Mouse (Mus musculus) forebrain, postnatal 0 days (tissue): Measurements from ENCODE around the gene Rtkn2. TPM values are rescaled to one million over a fixed set of nuclear protein-coding genes. Genes with fewer than 3 reads are reported as not detected.

Source experiments
- ATAC-seq: fragments of 200-750 bp; cut with Nextera tagmentation; 2 replicates; pipeline ENCODE4 v1.8.0; 2017; ENCODE audit warnings: mild to moderate bottlenecking, moderate library complexity
- DNase-seq: peaks from one replicate; pipeline ENCODE4 v3.0.0-alpha.2; 2015
- H3K27ac ChIP-seq: fragments of 300-500 bp; sonication (generic); 2 replicates; pipeline ENCODE4 v1.5.1; 2014; ENCODE audit warnings: low read depth, mild to moderate bottlenecking, antibody characterized with exemption, low read length, moderate library complexity, mixed read lengths
- H3K27me3 ChIP-seq: fragments of 300-500 bp; sonication (generic); 2 replicates; pipeline ENCODE4 v1.6.1; 2014; ENCODE audit warnings: mild to moderate bottlenecking, low read length, mixed read lengths; ENCODE audit not compliant: insufficient read depth
- H3K36me3 ChIP-seq: fragments of 300-500 bp; sonication (generic); 2 replicates; pipeline ENCODE4 v1.6.1; 2014; ENCODE audit warnings: mild to moderate bottlenecking, moderate library complexity; ENCODE audit not compliant: insufficient read depth
- H3K4me1 ChIP-seq: fragments of 300-500 bp; sonication (generic); 2 replicates; pipeline ENCODE4 v1.6.1; 2014; ENCODE audit warnings: antibody characterized with exemption; ENCODE audit not compliant: insufficient read depth
- H3K4me2 ChIP-seq: fragments of 300-500 bp; sonication (generic); 2 replicates; pipeline ENCODE4 v1.6.1; 2014; ENCODE audit warnings: low read depth, mild to moderate bottlenecking, moderate library complexity
- H3K4me3 ChIP-seq: fragments of 300-500 bp; sonication (generic); 2 replicates; pipeline ENCODE4 v1.5.1; 2014; ENCODE audit warnings: low read depth, low read length, mixed read lengths
- H3K9ac ChIP-seq: fragments of 300-500 bp; sonication (generic); 2 replicates; pipeline ENCODE4 v1.6.1; 2014; ENCODE audit warnings: mild to moderate bottlenecking
- H3K9me3 ChIP-seq: fragments of 300-500 bp; sonication (generic); 2 replicates; pipeline ENCODE4 v1.6.1; 2016; ENCODE audit warnings: low read length
- CTCF ChIP-seq: sonication (generic); IDR thresholded peaks from 2 replicates; pipeline ENCODE4 v1.5.1; 2016; ENCODE audit warnings: antibody characterized with exemption, control low read depth, low read depth
- WGBS: fragments of 180-500 bp; shearing (Covaris S2); extraction: QIAGEN DNeasy Blood & Tissue Kit; methylation state at CpG from one replicate; pipeline ENCODE4 v1.1.7; 2014; 5-methylcytosine and 5-hydroxymethylcytosine counted together
- polyA plus RNA-seq: library from polyadenylated mRNA; unstranded; fragments of >200 nt; fragmentation: Nextera tagmentation; extraction: Ambion mirVana; gene quantifications from 2 replicates; pipeline ENCODE4 v1.2.1, GENCODE M21; 2015
- total RNA-seq: library from RNA; depleted of rRNA; stranded (reverse); fragments of >200 nt; gene quantifications from 2 replicates; pipeline ENCODE4 v1.2.3, GENCODE M21; 2014

Gene Rtkn2
- total and polyA plus RNA-seq, 2 experiments from 2014 or later, result 4.2 to 4.9 TPM

- TF ChIP-seq CTCF, result no peak
- 0 out of 2 replicates have a peak overlapping the region, but pooled peaks have one; percentile 29 for H3K27ac ChIP-seq
- H3K4me2 ChIP-seq, result no peak overlapping the region
- H3K4me1 ChIP-seq, result 0 out of 2 replicates have a peak, but pooled peaks cover 3% of the 10 kb centered on the region
- H3K36me3 ChIP-seq, result no peaks in the 10 kb centered on the region
- H3K9ac ChIP-seq, result no peak overlapping the region
- H3K9me3 ChIP-seq, result no peaks in the 10 kb centered on the region
- H3K27me3 ChIP-seq, result no peaks in the 10 kb centered on the region; the same call in 1 of the 2 replicates
- 30% methylated on average over 8 of the region's 8 CpGs for WGBS
- no peak overlapping the region for H3K4me3 ChIP-seq
- no peak for ATAC-seq
- DNase-seq, result no peak
Measured at GRCm38 (mm10) chr10:68061249-68061615, 81.9 kb downstream of the Rtkn2 start.

- peak overlapping the region; percentile 18; the same call in 1 of the 2 replicates for H3K4me2 ChIP-seq
- no peaks in the 10 kb centered on the region for H3K36me3 ChIP-seq
- H3K9ac ChIP-seq, result no peak overlapping the region
- TF ChIP-seq CTCF, result no peak
- H3K27me3 ChIP-seq, result no peaks in the 10 kb centered on the region; the same call in 1 of the 2 replicates
- 6% methylated on average over 8 of the region's 8 CpGs for WGBS
- DNase-seq (no peak), ATAC-seq (no peak)
- H3K27ac ChIP-seq, result no peak overlapping the region
- 0 out of 2 replicates have a peak, but pooled peaks cover 3% of the 10 kb centered on the region for H3K4me1 ChIP-seq
- H3K9me3 ChIP-seq, result no peaks in the 10 kb centered on the region
- no peak overlapping the region for H3K4me3 ChIP-seq
Measured at GRCm38 (mm10) chr10:68063806-68064545, 84.6 kb downstream of the Rtkn2 start.

GRCm38 (mm10) chr10:68064571-68064970, 85.2 kb downstream of the Rtkn2 start:
- WGBS, result 13% methylated on average over 10 of the region's 10 CpGs
- DNase-seq (peak; percentile 34), ATAC-seq (no peak)
- H3K4me2 ChIP-seq, result no peak overlapping the region
- H3K27ac ChIP-seq, result no peak overlapping the region
- no peak overlapping the region for H3K4me3 ChIP-seq
- H3K27me3 ChIP-seq, result no peaks in the 10 kb centered on the region; the same call in 1 of the 2 replicates
- TF ChIP-seq CTCF, result no peak
- no peaks in the 10 kb centered on the region for H3K36me3 ChIP-seq
- no peaks in the 10 kb centered on the region for H3K9me3 ChIP-seq
- H3K9ac ChIP-seq, result no peak overlapping the region
- 0 out of 2 replicates have a peak, but pooled peaks cover 3% of the 10 kb centered on the region for H3K4me1 ChIP-seq

- WGBS, result 91% methylated on average over 5 of the region's 5 CpGs
- DNase-seq (no peak), ATAC-seq (no peak)
- H3K27me3 ChIP-seq, result no peaks in the 10 kb centered on the region; the same call in 1 of the 2 replicates
- no peak for TF ChIP-seq CTCF
- H3K4me2 ChIP-seq, result no peak overlapping the region
- H3K4me1 ChIP-seq, result 0 out of 2 replicates have a peak, but pooled peaks cover 3% of the 10 kb centered on the region
- no peaks in the 10 kb centered on the region for H3K9me3 ChIP-seq
- no peak overlapping the region for H3K27ac ChIP-seq
- H3K9ac ChIP-seq, result no peak overlapping the region
- no peak overlapping the region for H3K4me3 ChIP-seq
- H3K36me3 ChIP-seq, result no peaks in the 10 kb centered on the region
Measured at GRCm38 (mm10) chr10:68066173-68066572, 86.8 kb downstream of the Rtkn2 start.

- ATAC-seq (no peak), DNase-seq (no peak)
- Histone ChIP-seq H3K27me3 (no peaks in the 10 kb centered on the region; the same call in 1 of the 2 replicates), H3K9me3 (no peaks in the 10 kb centered on the region), H3K9ac (no peak overlapping the region), H3K4me1 (no peaks in the 10 kb centered on the region), H3K27ac (no peak overlapping the region), H3K4me3 (no peak overlapping the region), H3K36me3 (no peaks in the 10 kb centered on the region), H3K4me2 (no peak overlapping the region)
- WGBS, result 85% methylated on average over 5 of the region's 5 CpGs
- TF ChIP-seq CTCF, result no peak
Measured at GRCm38 (mm10) chr10:68067961-68068360, 88.6 kb downstream of the Rtkn2 start.

GRCm38 (mm10) chr10:68068426-68068825, 89.1 kb downstream of the Rtkn2 start:
- ATAC-seq, result no peak
- Histone ChIP-seq H3K27me3 (no peaks in the 10 kb centered on the region; the same call in 1 of the 2 replicates), H3K4me2 (no peak overlapping the region), H3K36me3 (no peaks in the 10 kb centered on the region), H3K4me1 (no peaks in the 10 kb centered on the region), H3K4me3 (no peak overlapping the region), H3K9me3 (no peaks in the 10 kb centered on the region), H3K9ac (no peak overlapping the region), H3K27ac (no peak overlapping the region)
- TF ChIP-seq CTCF, result no peak
- 80% methylated on average over 8 of the region's 8 CpGs for WGBS
- DNase-seq, result no peak

GRCm38 (mm10) chr10:68071041-68071440, 91.7 kb downstream of the Rtkn2 start:
- Histone ChIP-seq H3K4me2 (no peak overlapping the region), H3K4me3 (no peak overlapping the region), H3K4me1 (no peaks in the 10 kb centered on the region), H3K9ac (no peak overlapping the region), H3K27me3 (no peaks in the 10 kb centered on the region; the same call in 1 of the 2 replicates), H3K9me3 (no peaks in the 10 kb centered on the region), H3K36me3 (no peaks in the 10 kb centered on the region), H3K27ac (no peak overlapping the region)
- ATAC-seq, result no peak
- TF ChIP-seq CTCF, result no peak
- 87% methylated on average over 7 of the region's 7 CpGs for WGBS
- no peak for DNase-seq
